Mouse (Mus musculus) T-helper 17 cell (primary cell): ENCODE results near the gene Ugcg.

Experiments used
- in situ Hi-C, 2 experiments: fragments of 300-600 bp; cut with MboI, MseI; formaldehyde crosslinking; loops; 1 replicate in 1 of 2; 2 replicates in 1 of 2; pipeline ENCODE4 v1.15.1; 2025; ENCODE audit warnings: high pct_unique_total_duplicates in 2 of 2

Ugcg gene

GRCm38 (mm10) chr4:59188802-59189545 is at the start of gene Ugcg:
Ugcg (plus strand) TSS chr4:59189257.
- in situ Hi-C loops, result loop anchor here in 1 of 2 experiments (5.0 kb wide), 1 partner anchor 92 kb away; no protein-coding TSS in a partner anchor

GRCm38 (mm10) chr4:59149043-59149442 is 40.0 kb upstream of the Ugcg start:
- in situ Hi-C loops, result no loop called here

GRCm38 (mm10) chr4:59150907-59151306 is 38.1 kb upstream of the Ugcg start:
- in situ Hi-C loops, result loop anchor here (5.0 to 25.0 kb wide), 2 partner anchors 689 to 696 kb away; no protein-coding TSS in a partner anchor

- in situ Hi-C loops, result loop anchor here (5.0 to 25.0 kb wide), 2 partner anchors 690 to 695 kb away; no protein-coding TSS in a partner anchor
Observed at GRCm38 (mm10) chr4:59151953-59152352, 37.1 kb upstream of the Ugcg start.

- in situ Hi-C loops, result loop anchor here in 1 of 2 experiments (25.0 kb wide), 1 partner anchor 695 kb away; no protein-coding TSS in a partner anchor
Observed at GRCm38 (mm10) chr4:59156897-59157592, 32.0 kb upstream of the Ugcg start.

GRCm38 (mm10) chr4:59157654-59158053 is 31.4 kb upstream of the Ugcg start:
- in situ Hi-C loops, result loop anchor here in 1 of 2 experiments (25.0 kb wide), 1 partner anchor 695 kb away; no protein-coding TSS in a partner anchor

GRCm38 (mm10) chr4:59160289-59160688 is 28.8 kb upstream of the Ugcg start:
- in situ Hi-C loops, result loop anchor here in 1 of 2 experiments (25.0 kb wide), 1 partner anchor 698 kb away; no protein-coding TSS in a partner anchor

GRCm38 (mm10) chr4:59160959-59161670 is 27.9 kb upstream of the Ugcg start:
- in situ Hi-C loops, result loop anchor here in 1 of 2 experiments (25.0 kb wide), 1 partner anchor 699 kb away; no protein-coding TSS in a partner anchor

- in situ Hi-C loops, result loop anchor here in 1 of 2 experiments (25.0 kb wide), 1 partner anchor 702 kb away; no protein-coding TSS in a partner anchor
Observed at GRCm38 (mm10) chr4:59164034-59164433, 25.0 kb upstream of the Ugcg start.

GRCm38 (mm10) chr4:59167251-59167847 is 21.7 kb upstream of the Ugcg start:
- in situ Hi-C loops, result loop anchor here in 1 of 2 experiments (25.0 kb wide), 1 partner anchor 705 kb away; no protein-coding TSS in a partner anchor

- in situ Hi-C loops, result loop anchor here in 1 of 2 experiments (25.0 kb wide), 1 partner anchor 708 kb away; no protein-coding TSS in a partner anchor
Observed at GRCm38 (mm10) chr4:59169981-59170380, 19.1 kb upstream of the Ugcg start.

- in situ Hi-C loops, result loop anchor here in 1 of 2 experiments (25.0 kb wide), 1 partner anchor 710 kb away; no protein-coding TSS in a partner anchor
Observed at GRCm38 (mm10) chr4:59172616-59173015, 16.4 kb upstream of the Ugcg start.

- in situ Hi-C loops, result loop anchor here in 1 of 2 experiments (25.0 kb wide), 1 partner anchor 711 kb away; no protein-coding TSS in a partner anchor
Observed at GRCm38 (mm10) chr4:59173181-59173922, 15.7 kb upstream of the Ugcg start.

GRCm38 (mm10) chr4:59175003-59175402 is 14.1 kb upstream of the Ugcg start:
- in situ Hi-C loops, result no loop called here

- in situ Hi-C loops, result no loop called here
Observed at GRCm38 (mm10) chr4:59175929-59176328, 13.1 kb upstream of the Ugcg start.

GRCm38 (mm10) chr4:59177566-59177965 is 11.5 kb upstream of the Ugcg start:
- in situ Hi-C loops, result no loop called here

GRCm38 (mm10) chr4:59181320-59182271 is 7.5 kb upstream of the Ugcg start:
- in situ Hi-C loops, result no loop called here

GRCm38 (mm10) chr4:59185671-59186070 is 3.4 kb upstream of the Ugcg start:
- in situ Hi-C loops, result loop anchor here in 1 of 2 experiments (5.0 kb wide), 1 partner anchor 88 kb away; no protein-coding TSS in a partner anchor

GRCm38 (mm10) chr4:59187289-59187688 is 1.8 kb upstream of the Ugcg start:
- in situ Hi-C loops, result loop anchor here in 1 of 2 experiments (5.0 kb wide), 1 partner anchor 90 kb away; no protein-coding TSS in a partner anchor
